Mouse (Mus musculus) embryonic fibroblast, embryonic 13.5 days (primary cell): Measurements from ENCODE around the gene Nubp1. TPM values are rescaled to one million over a fixed set of nuclear protein-coding genes. Genes with fewer than 3 reads are reported as not detected.

Source experiments
- H3K27ac ChIP-seq: 2 replicates; pipeline ENCODE4 v1.5.1; 2012; ENCODE audit warnings: low read length, control low read depth, inconsistent platforms; ENCODE audit not compliant: insufficient read depth
- H3K4me1 ChIP-seq: 2 replicates; pipeline ENCODE4 v1.6.1; 2011; ENCODE audit warnings: low read length; ENCODE audit not compliant: control insufficient read depth, insufficient read depth
- H3K4me3 ChIP-seq: 2 replicates; pipeline ENCODE4 v1.5.1; 2011; ENCODE audit warnings: mild to moderate bottlenecking, control low read depth, low read length; ENCODE audit not compliant: insufficient read depth
- CTCF ChIP-seq: IDR thresholded peaks from 2 replicates; pipeline ENCODE4 v1.5.1; 2011; ENCODE audit warnings: mild to moderate bottlenecking, control low read depth, low read length, moderate library complexity, borderline replicate concordance; ENCODE audit not compliant: insufficient read depth
- POLR2A ChIP-seq: IDR thresholded peaks from 2 replicates; pipeline ENCODE4 v1.6.1; 2011; ENCODE audit warnings: low read depth, mild to moderate bottlenecking, control low read depth, low read length, moderate library complexity
- polyA plus RNA-seq: library from polyadenylated mRNA; stranded (reverse); fragments of >200 nt; gene quantifications from 2 replicates; pipeline ENCODE4 v1.2.4, GENCODE M21; 2011; ENCODE audit warnings: low read depth; ENCODE audit not compliant: missing spikeins, insufficient read length

Gene Nubp1
- polyA plus RNA-seq: 19.9 and 24.1 TPM in 2 replicates

DNA sequence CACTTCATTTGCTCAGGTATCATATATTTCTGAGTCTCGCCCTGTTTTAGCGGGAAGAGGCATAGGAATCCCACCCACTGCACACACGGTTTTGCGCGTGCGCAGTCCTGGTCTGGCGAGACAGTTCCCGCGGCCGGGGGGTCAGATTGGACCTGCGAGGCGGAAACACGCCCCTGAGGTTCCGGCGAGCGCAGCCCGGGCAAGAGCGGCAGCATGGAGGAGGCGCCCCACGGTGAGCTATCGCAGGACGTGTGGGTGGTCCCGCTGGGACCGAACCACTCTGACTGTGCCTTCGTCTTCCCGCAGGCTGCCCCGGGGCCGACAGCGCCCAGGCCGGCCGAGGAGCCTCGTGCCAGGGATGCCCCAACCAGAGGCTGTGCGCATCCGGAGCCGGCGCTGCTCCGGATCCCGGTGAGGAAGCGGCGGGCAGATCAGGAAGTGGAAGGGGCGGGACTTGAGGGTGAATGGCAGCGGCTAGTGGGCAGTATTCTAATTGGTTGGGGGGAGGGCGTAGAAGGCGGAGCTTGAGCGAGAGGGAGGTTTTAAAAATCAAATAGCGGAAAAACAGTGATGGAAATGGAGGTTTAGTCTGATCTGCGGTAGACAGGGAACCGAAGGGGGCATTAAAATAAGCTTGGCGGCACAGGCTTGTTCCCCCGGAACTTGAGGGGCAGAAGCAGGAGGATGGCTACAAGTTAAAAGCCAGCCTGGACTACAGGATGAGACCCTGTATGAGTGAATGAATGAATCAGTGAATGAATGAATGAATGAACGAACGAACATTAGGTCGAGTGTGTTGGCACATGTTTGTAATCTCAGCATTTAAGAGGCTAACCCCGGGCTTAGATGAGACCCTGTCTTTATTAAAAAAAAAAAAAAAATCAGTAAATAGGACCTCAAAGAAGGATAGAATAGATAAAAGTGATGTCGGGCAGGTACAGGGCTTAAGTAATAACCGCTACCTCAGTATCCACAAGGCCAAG is at the start of gene Nubp1:
Nubp1 (plus strand) TSS at position 185 of the 983 bp plus-strand sequence.
- TF ChIP-seq POLR2A (no peak; the same call in none of the 2 replicates), CTCF (no peak)

DNA sequence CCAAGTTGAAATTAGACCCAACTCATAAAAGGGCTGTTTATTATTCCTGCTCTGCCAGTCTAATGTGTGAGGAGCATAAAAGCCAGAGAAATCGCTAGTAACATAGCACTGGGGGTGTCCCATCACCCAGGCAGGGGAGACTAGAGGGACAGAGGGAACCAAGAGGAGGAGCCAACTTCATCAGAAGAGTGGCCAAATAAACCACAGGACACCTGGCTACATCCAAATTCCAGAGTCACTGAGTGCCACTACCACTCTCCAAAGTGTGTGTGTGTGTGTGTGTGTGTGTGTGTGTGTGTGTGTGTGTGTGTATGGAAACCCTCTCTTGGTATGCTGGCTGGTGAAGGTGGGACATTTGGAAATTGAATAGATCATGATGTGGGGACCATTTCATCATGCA is 48.7 kb upstream of the Nubp1 start:
- TF ChIP-seq CTCF (no peak), POLR2A (no peak)

More for the DNA sequence above, at the start of gene Nubp1:
- Histone ChIP-seq H3K4me3 (peak within 1 kb of the TSS; percentile 64), H3K27ac (peak within 1 kb of the TSS; percentile 90), H3K4me1 (peaks cover 6% of the 10 kb centered on the region; the same call in 1 of the 2 replicates)

DNA sequence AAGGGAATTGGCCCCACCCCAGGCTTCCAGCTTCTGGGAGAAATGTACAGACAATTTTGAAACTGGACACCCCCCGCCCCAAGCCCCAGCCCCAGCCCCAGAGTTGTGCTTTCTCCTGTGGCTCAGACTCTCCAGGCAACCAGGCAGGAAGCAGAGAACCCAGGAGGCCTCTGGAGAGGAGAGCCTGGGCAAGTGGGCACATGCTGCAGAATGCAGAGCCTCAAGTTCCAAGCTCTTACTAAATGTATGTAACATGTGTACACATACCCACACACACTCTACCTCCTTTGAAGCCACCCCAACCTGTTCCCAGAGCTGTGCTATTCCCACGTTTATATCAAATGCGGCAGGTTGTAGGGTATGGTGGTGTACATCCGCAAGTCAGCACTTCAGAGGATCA is 46.0 kb upstream of the Nubp1 start:
- Histone ChIP-seq H3K27ac (no peak overlapping the region), H3K4me1 (no peaks in the 10 kb centered on the region), H3K4me3 (no peak overlapping the region)
- no peak for TF ChIP-seq POLR2A
- TF ChIP-seq CTCF: no peak

More for the DNA sequence above, 48.7 kb upstream of the Nubp1 start:
- Histone ChIP-seq H3K27ac (no peak overlapping the region), H3K4me1 (no peaks in the 10 kb centered on the region), H3K4me3 (no peak overlapping the region)

DNA sequence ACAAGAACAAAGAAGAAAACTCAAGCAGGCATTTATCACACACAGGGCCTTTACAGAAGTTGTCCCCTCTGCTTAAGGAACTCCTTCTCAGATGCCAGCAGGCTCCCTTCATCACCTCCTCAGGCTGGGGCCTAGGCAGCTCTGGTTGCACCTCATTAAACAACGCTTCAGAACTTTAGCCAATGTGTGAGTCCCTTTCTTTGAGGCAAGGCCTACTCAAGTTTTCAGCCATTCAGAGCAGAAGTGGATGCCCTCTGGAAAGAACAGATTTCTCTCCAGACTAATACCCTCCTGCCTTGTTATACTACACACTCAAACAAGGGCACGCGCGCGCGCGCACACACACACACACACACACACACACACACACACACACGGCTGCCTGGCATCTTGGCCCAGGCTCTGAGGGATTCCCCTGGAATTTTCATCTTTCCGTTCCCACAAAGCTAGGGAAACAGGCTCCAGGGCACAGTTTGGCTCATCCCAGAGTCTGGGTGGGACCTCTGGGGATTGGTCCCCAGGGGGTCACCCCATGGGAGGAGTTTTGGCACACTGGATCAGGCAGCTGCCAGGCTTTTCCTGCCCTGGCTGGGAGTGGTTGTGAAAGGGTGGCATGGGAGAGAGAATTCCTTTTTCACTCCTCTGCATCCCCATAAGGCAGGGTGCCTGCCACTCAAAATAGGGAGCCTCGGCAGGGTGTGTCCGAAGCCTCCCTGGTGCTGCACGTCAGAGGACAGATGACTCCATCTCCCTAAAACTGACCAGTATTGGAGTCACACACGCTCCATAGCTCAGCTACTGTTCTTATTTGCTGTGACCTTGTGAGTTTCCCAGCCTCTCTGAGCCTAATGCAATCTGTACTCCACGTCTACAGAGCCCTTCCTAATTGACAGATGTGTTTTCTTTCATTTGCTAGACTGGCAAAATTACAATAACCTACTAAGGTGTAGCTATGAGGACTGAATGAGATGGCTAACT is 45.2 kb upstream of the Nubp1 start:
- H3K4me1 ChIP-seq: no peaks in the 10 kb centered on the region

DNA sequence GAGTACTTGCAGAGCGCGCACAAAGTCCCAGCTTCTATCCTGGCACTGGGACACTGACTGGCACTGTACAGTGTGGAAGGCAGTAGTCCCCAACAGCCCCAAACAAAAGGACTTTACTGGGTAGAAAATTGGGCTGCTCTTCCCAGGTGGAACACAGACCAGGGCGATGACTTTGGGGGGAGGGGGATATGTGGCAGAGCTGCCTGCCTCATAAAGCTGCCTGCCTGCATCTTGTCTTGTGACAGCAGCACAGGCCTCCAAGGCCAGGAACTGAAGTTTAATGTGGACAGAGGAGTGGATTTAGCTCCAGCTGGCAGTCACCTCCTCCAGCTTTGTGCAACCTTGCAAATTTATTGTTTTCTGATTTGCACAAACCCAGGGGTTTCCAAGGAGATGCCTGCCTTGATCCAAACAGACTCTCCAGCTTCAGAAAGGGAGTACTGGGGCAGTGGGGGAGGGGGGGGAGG is 42.2 kb upstream of the Nubp1 start:
- no peak overlapping the region for H3K27ac ChIP-seq
- no peaks in the 10 kb centered on the region for H3K4me1 ChIP-seq
- no peak overlapping the region for H3K4me3 ChIP-seq
- TF ChIP-seq POLR2A (no peak), CTCF (no peak)

More for the DNA sequence above, 45.2 kb upstream of the Nubp1 start:
- H3K27ac ChIP-seq: no peak overlapping the region
- TF ChIP-seq CTCF: no peak
- no peak for TF ChIP-seq POLR2A
- no peak overlapping the region for H3K4me3 ChIP-seq

DNA sequence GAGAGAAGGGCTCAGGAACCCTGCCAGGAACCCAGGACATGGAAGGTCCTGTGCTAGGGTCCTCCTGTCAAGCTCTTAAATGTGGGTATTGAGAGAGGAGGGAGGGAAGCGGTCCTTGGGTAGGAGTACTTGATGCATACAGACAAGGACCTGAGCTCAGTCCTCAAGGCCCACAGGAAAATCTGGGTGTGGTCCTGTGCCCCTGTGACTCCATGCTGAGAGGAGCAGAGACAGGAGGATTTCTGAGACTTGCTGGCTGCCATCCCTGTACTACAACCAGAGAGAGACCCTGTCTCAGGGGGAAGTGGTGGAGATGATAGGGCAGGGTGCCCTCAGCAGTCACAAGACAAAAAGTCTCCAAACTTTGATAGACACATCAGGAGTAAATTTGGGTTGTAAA is 41.8 kb upstream of the Nubp1 start:
- Histone ChIP-seq H3K4me3 (no peak overlapping the region), H3K4me1 (no peaks in the 10 kb centered on the region), H3K27ac (no peak overlapping the region)
- TF ChIP-seq CTCF: no peak
- no peak for TF ChIP-seq POLR2A

DNA sequence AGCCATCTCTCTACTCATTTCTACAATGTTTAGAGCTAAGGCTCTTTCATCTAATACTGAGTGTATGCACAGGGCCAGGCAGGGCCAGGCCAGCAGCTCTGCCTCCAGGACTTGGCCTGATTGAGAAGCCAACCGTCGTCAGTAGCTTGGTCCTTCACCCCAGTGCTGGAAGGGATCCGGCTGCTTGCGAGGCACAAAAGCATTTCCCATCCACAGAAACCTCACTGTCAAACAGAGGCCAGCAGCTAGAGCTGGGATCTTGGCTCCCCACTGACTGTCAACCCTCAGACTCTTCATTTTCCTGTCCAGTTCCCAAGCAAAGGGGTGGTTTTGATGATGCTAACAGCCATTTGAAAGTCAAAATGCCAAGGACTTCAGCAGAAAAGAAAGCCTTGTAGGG is 39.4 kb upstream of the Nubp1 start:
- Histone ChIP-seq H3K4me1 (no peaks in the 10 kb centered on the region), H3K4me3 (no peak overlapping the region), H3K27ac (no peak overlapping the region)
- TF ChIP-seq CTCF (no peak), POLR2A (no peak)

DNA sequence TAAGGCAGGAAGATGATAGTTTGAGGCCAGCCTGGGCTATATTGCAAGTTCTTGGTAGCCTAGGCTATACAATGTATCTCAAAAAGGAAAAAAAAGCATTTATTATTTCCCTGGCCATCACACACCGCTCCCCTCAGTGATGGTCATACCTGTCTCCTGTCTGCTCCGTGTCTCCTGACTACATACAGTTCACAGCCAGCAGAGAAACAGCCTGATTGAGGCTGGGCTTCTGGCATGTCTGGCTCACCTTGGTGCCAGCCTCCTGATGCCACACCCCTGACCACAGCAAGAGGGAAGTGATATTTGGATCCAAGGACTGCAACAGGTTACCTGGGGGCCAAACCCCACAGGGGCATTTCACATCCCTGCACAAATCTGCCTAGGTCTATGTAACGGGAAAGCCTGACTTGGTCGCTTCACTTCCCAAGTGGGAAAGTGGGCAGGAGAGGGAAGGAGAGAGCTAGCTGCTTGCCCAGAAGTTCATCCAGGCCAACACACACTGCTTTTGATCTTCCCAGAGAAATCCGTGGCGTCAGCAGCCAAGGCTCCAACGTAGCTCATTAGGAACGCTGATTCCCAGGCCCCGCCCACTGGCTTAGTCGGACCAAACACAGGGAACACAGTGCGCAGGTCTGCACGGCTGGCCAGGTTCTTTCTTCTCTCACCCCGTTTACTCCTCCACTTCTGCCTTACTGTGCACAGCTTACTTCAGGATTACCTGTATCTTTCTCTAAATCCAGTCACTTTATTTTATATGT is 37.3 kb upstream of the Nubp1 start:
- H3K4me3 ChIP-seq: no peak overlapping the region
- no peak overlapping the region for H3K27ac ChIP-seq
- TF ChIP-seq CTCF (no peak), POLR2A (no peak)
- no peaks in the 10 kb centered on the region for H3K4me1 ChIP-seq

DNA sequence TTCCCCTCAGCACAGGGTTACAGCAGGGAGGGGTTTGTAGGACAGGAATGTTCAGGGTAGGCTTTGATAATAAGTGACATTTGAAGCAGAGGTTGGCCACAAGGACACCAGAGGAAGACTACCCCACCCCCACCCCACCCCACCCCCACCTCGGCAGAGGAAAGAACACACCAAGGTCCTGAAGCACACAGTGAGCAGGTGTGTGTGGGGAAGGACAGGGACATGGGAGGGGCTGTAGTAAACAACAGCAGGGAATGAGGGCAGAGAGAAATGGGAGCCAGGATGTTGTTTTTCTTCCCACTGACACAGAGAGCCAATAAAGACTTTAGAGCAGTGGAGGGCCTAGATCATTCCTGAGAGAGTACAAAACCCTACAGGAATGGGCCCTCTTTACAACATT is 34.5 kb upstream of the Nubp1 start:
- Histone ChIP-seq H3K4me3 (no peak overlapping the region), H3K27ac (no peak overlapping the region), H3K4me1 (no peaks in the 10 kb centered on the region)
- TF ChIP-seq CTCF (no peak), POLR2A (no peak)
